Mouse (Mus musculus): Measurements from ENCODE around the gene Adamts2.

- TF ChIP-seq CTCF (IDR thresholded peaks at IDR 0.05; ENCODE audit: low read depth), result no peak
- no peak for TF ChIP-seq EP300 (IDR thresholded peaks at IDR 0.05; ENCODE audit: low read depth)
Observed at GRCm38 (mm10) chr11:50672866-50673265, 71.0 kb downstream of the Adamts2 start.

All from liver, postnatal 0 days (tissue).